Mouse (Mus musculus): ENCODE measurements around the gene Bcas3. TPM values are rescaled to one million over a fixed set of nuclear protein-coding genes. Genes with fewer than 3 reads are reported as not detected.
A peak's percentile ranks its signal among the peaks of the same experiment; 100 is the strongest.

Gene Bcas3
- total RNA-seq, 2 experiments from 2014 or later = 45.0 to 48.8 TPM

DNA sequence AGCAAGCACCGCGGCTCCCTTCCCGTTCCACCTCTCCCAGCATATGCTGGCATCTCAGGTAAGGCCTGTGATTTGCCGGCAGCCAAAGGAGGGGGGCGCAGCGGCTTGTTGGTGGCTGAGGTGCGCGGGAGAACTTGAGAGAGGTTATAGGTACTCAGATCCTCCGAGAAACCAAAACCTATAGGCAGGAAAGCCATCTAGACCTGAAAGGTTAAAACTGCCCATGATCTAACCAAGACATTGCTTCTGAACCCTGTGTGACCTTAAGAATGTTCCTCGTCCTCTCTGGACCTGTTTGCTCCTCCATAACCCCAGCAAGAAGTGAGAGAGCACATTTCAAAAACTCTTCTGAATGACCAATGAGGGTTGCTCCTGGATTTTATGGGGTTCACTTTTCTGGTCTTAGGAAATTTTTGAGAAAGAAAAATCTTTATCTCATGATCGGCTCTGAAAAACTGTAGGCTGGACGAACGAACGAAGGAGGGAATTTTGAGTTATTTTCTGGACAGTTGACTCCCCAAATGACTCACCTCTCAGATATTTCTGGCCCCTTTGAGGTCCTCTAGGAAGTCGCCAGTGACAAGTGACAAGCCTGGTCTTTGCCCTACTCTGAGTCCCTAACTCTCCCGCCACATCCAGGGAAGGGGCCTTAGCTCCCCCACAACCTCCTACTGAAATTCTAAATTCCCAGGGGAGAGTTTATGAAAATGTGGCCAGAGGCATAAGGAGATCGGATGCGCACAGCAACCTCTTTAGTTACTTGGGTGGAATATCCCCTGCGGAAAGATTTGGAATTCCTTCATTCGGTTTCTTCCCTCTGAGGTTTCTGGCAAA is 485.7 kb downstream of the Bcas3 start:
- DNase-seq (ENCODE audit: low spot score in 2 of 2) = no peak

DNA sequence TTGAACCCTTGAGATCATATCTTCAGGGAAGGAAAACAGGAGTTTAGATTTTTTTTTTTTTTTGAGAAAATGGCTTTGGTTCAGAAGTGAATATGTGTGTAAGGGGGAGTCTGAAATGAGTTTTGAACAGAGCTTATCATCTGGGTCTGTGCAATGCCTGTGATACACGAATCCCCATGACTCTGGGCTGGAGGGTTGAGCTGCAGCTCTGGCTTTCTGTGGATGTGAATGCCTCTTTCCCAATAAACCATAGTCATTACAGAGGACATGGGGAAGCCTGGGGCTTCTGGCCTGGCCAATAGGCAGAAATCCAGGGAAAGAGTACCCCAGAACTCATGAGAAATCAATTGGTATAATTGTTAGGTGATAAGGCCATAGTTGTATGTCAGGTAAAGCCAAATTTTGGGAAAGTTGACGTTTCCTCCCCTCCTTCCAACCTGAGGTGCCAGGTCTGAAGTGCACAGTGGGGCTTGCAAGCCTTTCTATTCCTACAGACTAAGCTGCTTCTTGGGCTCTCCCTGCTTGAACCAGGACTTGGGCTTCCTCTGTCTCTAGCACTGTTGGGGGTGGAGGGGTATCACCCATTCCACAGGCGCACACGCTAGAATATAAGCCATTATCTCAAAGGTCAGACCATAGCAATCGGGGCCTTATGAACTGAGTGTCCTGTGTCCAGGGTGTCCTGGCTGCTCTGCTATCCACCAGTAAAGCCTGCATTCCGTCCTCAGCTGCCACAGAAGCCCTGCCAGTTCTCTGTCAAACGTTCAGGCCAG is 486.5 kb downstream of the Bcas3 start:
- no peak for DNase-seq (ENCODE audit: low spot score in 2 of 2)

DNA sequence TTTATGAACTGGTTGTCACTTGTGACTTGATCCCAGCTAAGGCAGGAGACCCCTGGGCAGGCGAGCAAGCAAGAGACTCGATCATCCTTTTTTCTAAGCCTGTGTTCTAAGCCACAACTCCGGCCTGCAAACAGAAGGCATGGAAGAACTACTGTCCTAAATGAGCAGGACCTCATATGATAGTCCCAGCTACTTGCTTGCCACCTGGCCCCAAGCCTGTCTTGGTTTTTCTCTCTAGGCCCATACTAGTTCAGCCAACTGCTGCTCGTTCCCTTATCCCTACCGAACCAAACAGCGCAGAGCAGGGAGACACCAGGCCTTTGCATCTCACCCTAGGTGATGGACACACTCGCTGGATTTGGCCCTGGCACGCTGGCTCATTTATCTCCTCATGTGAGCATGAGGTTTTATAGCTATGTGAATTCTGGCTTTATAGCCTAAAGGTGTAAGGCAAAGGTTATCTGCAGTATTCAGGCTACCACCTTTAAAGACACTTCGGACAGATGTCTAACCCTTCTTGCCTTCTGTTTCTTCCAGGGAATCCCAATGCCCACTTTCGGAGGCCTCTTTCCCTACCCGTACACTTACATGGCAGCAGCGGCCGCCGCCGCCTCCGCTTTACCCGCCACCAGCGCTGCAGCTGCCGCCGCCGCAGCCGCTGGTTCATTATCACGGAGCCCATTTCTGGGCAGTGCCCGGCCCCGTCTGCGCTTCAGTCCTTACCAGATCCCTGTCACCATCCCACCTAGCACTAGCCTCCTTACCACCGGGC is 487.2 kb downstream of the Bcas3 start:
- no peak for DNase-seq (ENCODE audit: low spot score in 2 of 2)

DNA sequence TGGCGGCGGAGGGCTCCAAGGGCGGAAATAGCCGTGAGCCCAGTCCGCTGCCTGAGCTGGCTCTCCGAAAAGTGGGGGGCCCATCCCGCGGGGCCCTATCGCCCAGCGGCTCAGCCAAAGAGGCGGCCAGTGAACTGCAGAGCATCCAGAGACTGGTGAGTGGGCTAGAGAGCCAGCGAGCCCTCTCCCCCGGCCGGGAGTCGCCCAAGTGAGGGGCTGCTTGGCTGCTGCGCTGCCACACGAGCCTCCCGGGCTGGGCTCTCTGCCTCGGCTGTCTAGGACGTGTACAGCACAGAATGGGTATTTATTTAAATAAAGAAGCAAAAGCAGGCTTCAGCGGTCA is 487.8 kb downstream of the Bcas3 start:
- DNase-seq (ENCODE audit: low spot score in 2 of 2) = no peak

DNA sequence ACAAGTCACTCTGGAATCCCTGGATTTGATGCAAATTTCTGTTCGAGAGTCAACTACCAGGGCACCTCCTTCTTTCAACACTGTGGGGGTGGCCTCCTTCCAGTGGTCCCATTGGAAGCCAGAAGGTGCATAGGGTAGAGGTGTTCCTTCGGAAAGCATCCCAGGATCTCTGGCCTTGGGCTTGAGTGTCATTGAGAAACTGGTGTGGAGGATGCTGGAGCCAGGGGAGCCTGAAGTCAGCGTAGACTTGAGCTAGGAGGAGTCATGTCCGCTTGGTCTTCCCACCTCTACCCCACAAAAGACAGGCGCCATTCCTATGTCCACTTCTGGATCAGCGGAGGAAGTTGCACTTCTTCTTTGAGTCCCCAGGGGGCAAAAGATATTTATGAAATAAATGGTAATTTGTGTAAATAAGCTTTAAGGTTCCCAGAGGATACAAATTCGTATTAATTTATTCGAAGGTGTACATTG is 488.3 kb downstream of the Bcas3 start:
- no peak for DNase-seq (ENCODE audit: low spot score in 2 of 2)

DNA sequence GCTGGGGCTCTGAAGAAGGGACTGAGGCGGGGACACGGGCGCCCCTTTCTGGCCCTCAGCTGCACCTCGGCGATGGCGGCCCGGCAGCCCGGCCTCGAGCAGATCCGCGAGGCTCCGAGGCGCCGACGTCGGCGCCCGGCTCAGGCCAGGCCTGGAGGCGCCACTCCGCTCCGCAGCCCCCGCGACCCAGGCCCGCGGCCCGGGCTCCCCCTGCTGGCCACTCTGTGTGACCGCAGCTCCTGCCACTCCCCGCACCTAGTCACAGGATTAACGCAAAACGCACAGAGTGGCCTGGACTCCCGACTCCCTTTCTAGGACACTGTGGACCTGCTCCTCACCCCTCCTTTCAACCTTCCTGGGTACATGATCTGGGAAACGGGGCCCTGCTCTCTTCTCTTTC is 489.0 kb downstream of the Bcas3 start:
- peak; percentile 74 to 83 for DNase-seq (ENCODE audit: low spot score in 2 of 2)

DNA sequence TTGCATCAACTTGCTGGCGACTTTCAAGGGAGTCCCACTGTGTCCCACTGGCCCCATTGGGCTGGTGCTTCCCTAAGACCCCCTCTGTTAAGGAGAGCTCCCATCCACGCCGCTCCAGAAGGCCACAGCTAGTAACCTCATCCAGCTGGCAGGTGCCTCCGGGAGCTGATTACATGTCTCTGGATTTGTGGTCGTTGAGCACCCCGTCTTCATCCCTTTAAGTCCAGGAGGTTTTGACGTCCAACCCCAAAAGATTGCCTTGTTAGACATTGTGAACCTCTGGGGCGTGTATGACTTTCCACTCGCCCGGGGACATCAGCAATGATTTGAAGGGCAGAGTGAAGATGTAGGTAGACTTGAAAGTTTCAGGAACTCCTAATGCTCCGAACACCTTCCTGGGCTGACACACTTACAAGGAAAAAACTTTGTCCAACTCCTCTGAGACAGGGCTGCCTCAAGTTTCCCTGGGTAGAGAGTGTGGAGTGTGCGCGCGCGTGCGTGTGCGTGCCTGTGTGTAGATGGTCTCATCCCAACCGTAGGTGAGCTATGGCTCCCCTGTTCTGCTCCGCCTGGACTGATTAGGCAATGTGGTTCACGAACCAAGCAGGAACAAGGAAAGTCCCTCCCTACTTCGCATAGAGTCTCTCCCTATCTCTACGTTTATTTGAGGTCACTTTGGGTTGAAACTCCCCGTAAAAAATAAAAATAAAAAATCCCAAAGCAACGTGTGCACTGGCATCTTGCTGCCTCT is 489.8 kb downstream of the Bcas3 start:
- DNase-seq (ENCODE audit: low spot score in 2 of 2) = no peak

DNA sequence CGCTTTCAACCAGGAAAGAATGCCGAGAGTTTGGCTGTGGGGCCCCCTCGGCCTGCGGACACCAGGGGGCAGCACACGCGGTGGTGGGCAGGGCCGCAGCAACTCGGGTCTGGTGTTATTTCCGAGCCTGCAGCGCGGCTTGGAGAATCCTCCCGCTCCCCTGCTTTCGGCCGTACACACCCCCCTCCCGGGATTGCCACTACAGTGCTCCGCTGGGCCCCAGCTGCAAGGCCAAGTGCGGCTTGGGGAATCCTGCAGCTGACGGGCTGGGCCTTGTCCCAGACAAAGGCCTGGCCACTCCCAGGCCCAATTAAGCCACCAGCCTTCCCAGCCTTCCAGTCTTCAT is 490.4 kb downstream of the Bcas3 start:
- peak; percentile 71 for DNase-seq (ENCODE audit: low spot score in 2 of 2)

DNA sequence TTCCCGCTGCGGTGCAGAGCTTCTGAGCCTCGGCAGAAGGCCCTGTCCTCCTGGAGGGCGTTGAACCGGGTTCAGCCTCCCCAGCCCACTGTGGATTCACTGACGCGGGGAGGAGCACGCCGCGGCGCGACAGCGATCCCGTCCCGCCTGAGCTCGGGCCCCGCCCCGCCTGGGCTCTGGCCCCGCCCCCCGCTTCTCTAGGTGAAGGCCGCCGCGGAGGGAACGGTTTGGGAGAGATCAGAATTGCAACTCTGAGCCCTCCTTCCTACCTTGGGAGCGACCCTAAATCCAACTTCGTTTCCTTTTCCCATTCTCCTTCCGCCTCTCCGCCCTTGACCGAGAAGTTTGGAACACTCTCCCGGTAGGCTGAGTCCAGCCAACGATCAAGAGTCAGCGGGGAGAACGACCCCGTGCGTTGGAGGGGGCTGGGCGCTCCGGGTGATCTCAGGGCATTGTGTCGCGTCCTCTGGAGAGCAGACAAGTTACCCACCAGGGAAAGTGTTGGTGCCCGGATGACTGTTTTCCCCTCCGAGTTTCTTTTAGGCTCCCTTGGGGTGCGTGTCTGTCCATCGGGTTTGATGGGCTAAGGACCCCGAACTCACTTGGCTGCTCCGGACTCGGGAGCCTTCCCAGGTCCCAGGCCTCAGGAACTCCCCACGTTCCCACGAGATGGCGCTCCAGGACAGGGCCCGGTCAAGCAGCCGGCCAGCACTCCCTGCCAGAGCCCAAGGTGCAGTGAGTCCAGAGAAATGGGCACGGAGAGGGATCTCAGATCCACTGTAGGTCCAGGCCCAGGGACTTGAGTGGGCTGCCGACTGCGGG is 491.4 kb downstream of the Bcas3 start:
- peak; percentile 87 to 91 for DNase-seq (ENCODE audit: low spot score in 2 of 2)

DNA sequence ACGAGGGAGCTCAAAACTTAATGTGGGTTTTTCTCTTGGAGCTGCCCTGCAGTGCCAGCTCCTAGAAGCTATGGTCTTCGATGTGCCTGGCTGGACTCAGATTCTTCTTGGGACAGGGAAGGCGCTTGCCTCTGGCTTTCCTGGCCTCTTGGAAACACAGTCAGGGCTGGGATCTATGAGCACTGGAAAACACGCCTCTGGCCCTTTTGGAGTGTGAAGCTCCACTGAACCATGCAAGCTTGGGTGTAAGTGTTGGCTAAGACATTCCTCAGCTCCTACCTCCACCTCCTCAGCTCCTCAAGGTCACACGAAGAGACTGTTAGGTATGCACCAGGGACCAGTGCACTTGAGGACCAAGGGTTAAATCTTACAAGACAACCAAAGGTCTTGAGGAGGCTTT is 492.0 kb downstream of the Bcas3 start:
- DNase-seq (ENCODE audit: low spot score in 2 of 2) = no peak

DNA sequence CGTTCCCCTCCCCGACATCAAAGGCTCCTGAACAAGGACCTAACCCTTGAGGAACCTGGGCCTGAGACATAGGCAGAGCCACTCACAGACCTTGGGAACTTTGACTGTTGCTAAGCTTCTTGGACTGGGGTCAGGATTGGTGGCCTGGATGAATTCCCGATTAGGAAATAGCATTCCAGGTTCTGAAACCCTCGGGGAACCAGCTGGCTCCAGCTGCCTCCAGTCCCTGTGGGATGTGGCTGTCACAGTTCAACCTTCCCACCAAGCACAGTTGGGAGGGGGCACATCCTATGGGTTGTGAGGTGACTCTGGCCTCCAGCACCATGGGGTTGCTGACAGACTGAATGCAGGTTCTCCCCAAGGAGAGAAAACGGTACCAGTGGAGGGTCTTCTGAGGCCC is 493.0 kb downstream of the Bcas3 start:
- no peak for DNase-seq (ENCODE audit: low spot score in 2 of 2)

DNA sequence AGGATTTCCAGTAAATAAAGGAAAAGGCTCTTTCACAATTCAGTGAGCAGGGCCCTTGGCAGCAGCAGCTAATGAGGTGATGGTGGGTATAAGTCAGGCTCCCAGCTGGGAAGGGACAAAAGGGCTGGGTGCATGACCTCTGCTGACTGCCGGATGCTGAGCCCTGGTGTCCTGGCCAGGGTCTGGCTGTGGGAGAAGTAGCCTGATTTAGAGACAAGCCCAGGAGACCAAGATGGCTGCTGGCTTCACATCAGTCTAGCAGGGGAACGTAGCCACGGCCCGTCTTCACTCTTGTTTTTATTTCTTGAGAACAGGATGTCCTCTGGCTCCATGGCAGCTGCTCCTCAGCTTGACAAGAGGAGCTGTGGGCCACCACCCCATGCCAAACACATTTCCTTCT is 493.5 kb downstream of the Bcas3 start:
- DNase-seq (ENCODE audit: low spot score in 2 of 2) = no peak

DNA sequence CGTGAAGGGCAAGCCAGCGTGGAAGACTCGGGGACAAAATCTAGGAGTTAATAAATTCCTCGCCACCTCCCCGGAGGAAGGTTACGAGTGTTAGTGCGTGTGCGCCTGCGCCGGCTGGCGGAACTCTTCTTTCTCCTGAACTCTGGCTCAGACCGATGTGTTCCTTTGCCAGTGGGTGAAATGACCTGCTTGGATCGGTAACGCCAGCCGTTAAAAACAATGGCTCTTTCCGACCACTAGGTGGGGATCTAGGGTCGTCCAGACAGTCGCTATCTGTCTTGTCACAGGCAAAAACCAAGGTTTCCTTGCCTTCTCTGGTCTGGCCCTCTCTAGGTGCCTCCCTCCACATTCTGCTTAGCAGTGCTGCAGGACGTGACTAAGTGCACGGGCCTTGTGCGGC is 496.1 kb downstream of the Bcas3 start:
- DNase-seq (ENCODE audit: low spot score in 2 of 2) = peak; percentile 71 to 76

DNA sequence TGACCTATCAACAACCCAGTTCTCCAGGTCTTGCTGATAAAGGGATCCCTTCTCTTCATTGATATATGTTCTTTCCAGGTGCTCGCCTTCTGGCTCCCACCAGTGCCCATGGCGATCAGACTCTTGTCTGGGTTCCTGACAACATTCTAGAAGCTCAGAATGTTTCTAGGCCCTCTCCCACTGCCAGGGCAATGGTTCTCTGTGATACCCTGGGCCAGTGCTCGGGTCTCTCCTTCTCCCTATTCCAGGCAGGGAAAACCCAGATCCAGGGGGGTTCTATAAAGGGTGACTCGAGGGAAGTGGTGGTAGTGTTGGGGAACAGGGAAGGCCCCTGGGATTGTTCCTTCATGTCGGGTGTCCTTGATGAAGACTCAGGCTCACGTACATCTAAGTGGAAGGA is 497.3 kb downstream of the Bcas3 start, which contains the start of gene Gm11444:
Gm11444 (minus strand) TSS at position 101 of the 400 bp plus-strand sequence.
- DNase-seq (ENCODE audit: low spot score in 2 of 2) = no peak

DNA sequence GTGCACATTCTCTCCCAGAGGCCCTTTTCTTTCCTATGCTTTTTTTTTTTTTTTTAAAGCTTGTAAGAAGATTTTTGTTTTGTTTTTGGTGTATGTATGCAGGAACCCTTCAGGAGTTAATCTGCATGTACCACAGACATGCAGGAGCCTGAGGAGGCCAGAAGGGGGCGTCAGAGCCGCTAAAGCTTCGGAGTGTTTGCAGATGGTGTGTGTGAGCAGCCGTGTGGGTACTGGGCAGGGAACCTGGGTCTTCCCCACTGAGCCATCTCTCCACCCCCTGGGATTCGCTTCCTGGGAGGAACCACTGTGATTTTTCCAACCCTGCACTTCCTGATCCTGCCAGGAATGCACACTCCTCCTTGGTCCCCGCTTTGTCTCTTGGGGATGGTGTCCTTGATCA is 497.8 kb downstream of the Bcas3 start:
- DNase-seq (ENCODE audit: low spot score in 2 of 2) = peak; percentile 8 to 16

DNA sequence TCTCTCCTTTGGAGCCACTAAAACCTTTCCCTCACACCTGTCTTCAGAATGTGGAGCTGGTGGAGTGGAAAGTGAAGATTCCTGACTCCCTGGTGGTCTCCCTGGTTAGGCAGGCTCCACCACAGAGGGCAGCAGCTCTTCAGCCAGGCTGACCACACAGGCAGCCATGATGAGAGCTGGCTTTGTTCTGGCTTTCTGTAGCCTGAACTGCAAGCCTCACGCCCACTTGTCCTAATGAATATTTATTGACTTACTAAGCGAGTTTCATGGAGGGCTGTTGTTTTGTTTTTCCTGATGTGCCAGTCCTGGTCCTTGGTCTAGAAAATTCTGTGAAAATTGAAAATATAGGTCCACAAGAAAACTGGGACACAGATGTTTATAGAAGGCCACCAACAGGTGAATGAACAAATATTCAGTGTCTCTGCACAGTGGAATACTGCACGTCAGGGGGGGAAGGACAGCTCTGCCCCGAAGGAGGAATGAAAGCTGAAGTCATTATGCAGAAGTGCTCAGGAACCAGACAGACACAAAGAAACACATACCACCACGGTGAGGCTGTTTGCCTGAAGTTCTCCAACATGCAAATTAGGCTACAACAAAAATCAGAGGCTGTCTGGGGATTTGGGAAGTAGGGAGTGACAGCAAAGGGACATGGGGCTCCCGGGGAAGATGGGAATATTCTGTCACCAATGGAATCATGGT is 505.2 kb downstream of the Bcas3 start:
- DNase-seq (ENCODE audit: low spot score in 2 of 2) = peak in 1 of 2 experiments; percentile 10

DNA sequence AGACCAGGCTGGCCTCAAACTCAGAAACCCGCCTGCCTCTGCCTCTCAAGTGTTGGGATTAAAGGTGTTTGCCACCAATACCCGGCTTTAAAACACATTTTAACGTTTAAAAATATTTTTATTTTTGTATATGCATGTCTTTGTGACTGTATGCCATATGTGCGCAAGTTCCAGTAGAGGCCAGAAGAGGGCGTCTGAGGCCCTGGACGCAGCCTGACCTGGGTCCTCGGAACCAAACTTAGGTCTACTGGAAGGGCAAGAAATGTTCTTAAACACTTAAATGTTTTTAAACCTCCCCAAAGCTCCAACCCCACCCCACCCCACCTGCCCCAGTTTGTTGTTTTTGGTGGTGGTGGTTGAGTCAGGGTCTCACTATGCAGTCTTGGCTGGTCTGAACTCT is 511.4 kb downstream of the Bcas3 start:
- DNase-seq (ENCODE audit: low spot score in 2 of 2) = no peak

Data from layer of hippocampus, postnatal 10 days (tissue).